Mouse (Mus musculus): Measurements from ENCODE around the gene Tbl1xr1. TPM values are rescaled to one million over a fixed set of nuclear protein-coding genes. Genes with fewer than 3 reads are reported as not detected.

Tbl1xr1 gene
- polyA plus RNA-seq, 1 experiment, result 14.7 TPM

- TF ChIP-seq REST (IDR thresholded peaks at IDR 0.05; ENCODE audit: insufficient read depth, insufficient read length) (no peak), POLR2AphosphoS2 (IDR thresholded peaks at IDR 0.05; ENCODE audit: insufficient read length, low read depth) (no peak), SRF (IDR thresholded peaks at IDR 0.05; ENCODE audit: control insufficient read depth, insufficient read length, low read depth) (no peak), TCF3 (IDR thresholded peaks at IDR 0.05; ENCODE audit: insufficient read length, low read depth) (no peak), MYOG (IDR thresholded peaks at IDR 0.05; ENCODE audit: control insufficient read depth in 1 of 3, insufficient read depth in 1 of 3, insufficient read length in 2 of 3, low read depth in 2 of 3) (no peak), MAX (IDR thresholded peaks at IDR 0.05; ENCODE audit: low read depth) (no peak), MYOD1 (IDR thresholded peaks at IDR 0.05; ENCODE audit: control insufficient read depth in 1 of 3, insufficient read length in 2 of 3, low read depth in 2 of 3) (no peak), POLR2A (IDR thresholded peaks at IDR 0.05; ENCODE audit: insufficient read length, low read depth) (no peak), CEBPB (IDR thresholded peaks at IDR 0.05; ENCODE audit: insufficient read depth, poor library complexity, severe bottlenecking) (no peak), USF1 (IDR thresholded peaks at IDR 0.05; ENCODE audit: low read depth) (no peak), E2F4 (IDR thresholded peaks at IDR 0.05; ENCODE audit: insufficient read depth) (no peak), TCF12 (IDR thresholded peaks at IDR 0.05; ENCODE audit: insufficient read depth, poor library complexity, severe bottlenecking) (no peak)
- H3K36me3 ChIP-seq (ENCODE audit: control insufficient read depth, insufficient read depth), result no peaks in the 10 kb centered on the region
- H3K79me2 ChIP-seq (ENCODE audit: control insufficient read depth, insufficient read depth), result peaks cover 90% of the 10 kb centered on the region
- no peak overlapping the region for H3K4me2 ChIP-seq (ENCODE audit: low read depth)
- no peaks in the 10 kb centered on the region for H3K27me3 ChIP-seq (ENCODE audit: control insufficient read depth, insufficient read depth, insufficient read length)
- H3ac ChIP-seq (ENCODE audit: control insufficient read depth, insufficient read length), result no peak overlapping the region
- no peak overlapping the region for H3K4me3 ChIP-seq
These were observed 57.2 kb downstream of the Tbl1xr1 start for GRCm38 (mm10) chr3:22133626-22134025.

GRCm38 (mm10) chr3:22137793-22138579 is 61.5 kb downstream of the Tbl1xr1 start:
- no peaks in the 10 kb centered on the region for H3K27me3 ChIP-seq (ENCODE audit: control insufficient read depth, insufficient read depth, insufficient read length)
- no peak overlapping the region for H3ac ChIP-seq (ENCODE audit: control insufficient read depth, insufficient read length)
- no peak overlapping the region for H3K4me3 ChIP-seq
- H3K79me2 ChIP-seq (ENCODE audit: control insufficient read depth, insufficient read depth), result peaks cover 84% of the 10 kb centered on the region
- no peak overlapping the region for H3K4me2 ChIP-seq (ENCODE audit: low read depth)
- no peak for TF ChIP-seq SRF (IDR thresholded peaks at IDR 0.05; ENCODE audit: control insufficient read depth, insufficient read length, low read depth)
- no peak for TF ChIP-seq TCF12 (IDR thresholded peaks at IDR 0.05; ENCODE audit: insufficient read depth, poor library complexity, severe bottlenecking)
- TF ChIP-seq E2F4 (IDR thresholded peaks at IDR 0.05; ENCODE audit: insufficient read depth), result no peak
- no peak for TF ChIP-seq POLR2AphosphoS2 (IDR thresholded peaks at IDR 0.05; ENCODE audit: insufficient read length, low read depth)
- TF ChIP-seq MYOD1 (IDR thresholded peaks at IDR 0.05; ENCODE audit: control insufficient read depth in 1 of 3, insufficient read length in 2 of 3, low read depth in 2 of 3), result no peak
- no peak for TF ChIP-seq POLR2A (IDR thresholded peaks at IDR 0.05; ENCODE audit: insufficient read length, low read depth)
- no peak for TF ChIP-seq REST (IDR thresholded peaks at IDR 0.05; ENCODE audit: insufficient read depth, insufficient read length)
- no peak for TF ChIP-seq TCF3 (IDR thresholded peaks at IDR 0.05; ENCODE audit: insufficient read length, low read depth)
- no peak for TF ChIP-seq MAX (IDR thresholded peaks at IDR 0.05; ENCODE audit: low read depth)
- TF ChIP-seq USF1 (IDR thresholded peaks at IDR 0.05; ENCODE audit: low read depth), result no peak
- TF ChIP-seq MYOG (IDR thresholded peaks at IDR 0.05; ENCODE audit: control insufficient read depth in 1 of 3, insufficient read depth in 1 of 3, insufficient read length in 2 of 3, low read depth in 2 of 3), result no peak
- no peak for TF ChIP-seq CEBPB (IDR thresholded peaks at IDR 0.05; ENCODE audit: insufficient read depth, poor library complexity, severe bottlenecking)
- no peaks in the 10 kb centered on the region for H3K36me3 ChIP-seq (ENCODE audit: control insufficient read depth, insufficient read depth)

- no peaks in the 10 kb centered on the region for H3K36me3 ChIP-seq (ENCODE audit: control insufficient read depth, insufficient read depth)
- no peaks in the 10 kb centered on the region for H3K27me3 ChIP-seq (ENCODE audit: control insufficient read depth, insufficient read depth, insufficient read length)
- no peak overlapping the region for H3ac ChIP-seq (ENCODE audit: control insufficient read depth, insufficient read length)
- H3K4me3 ChIP-seq, result no peak overlapping the region
- H3K4me2 ChIP-seq (ENCODE audit: low read depth), result no peak overlapping the region
- TF ChIP-seq POLR2AphosphoS2 (IDR thresholded peaks at IDR 0.05; ENCODE audit: insufficient read length, low read depth) (no peak), MYOG (IDR thresholded peaks at IDR 0.05; ENCODE audit: control insufficient read depth in 1 of 3, insufficient read depth in 1 of 3, insufficient read length in 2 of 3, low read depth in 2 of 3) (no peak), CEBPB (IDR thresholded peaks at IDR 0.05; ENCODE audit: insufficient read depth, poor library complexity, severe bottlenecking) (no peak), MAX (IDR thresholded peaks at IDR 0.05; ENCODE audit: low read depth) (no peak), MYOD1 (IDR thresholded peaks at IDR 0.05; ENCODE audit: control insufficient read depth in 1 of 3, insufficient read length in 2 of 3, low read depth in 2 of 3) (no peak), USF1 (IDR thresholded peaks at IDR 0.05; ENCODE audit: low read depth) (no peak), TCF12 (IDR thresholded peaks at IDR 0.05; ENCODE audit: insufficient read depth, poor library complexity, severe bottlenecking) (no peak), TCF3 (IDR thresholded peaks at IDR 0.05; ENCODE audit: insufficient read length, low read depth) (no peak), REST (IDR thresholded peaks at IDR 0.05; ENCODE audit: insufficient read depth, insufficient read length) (no peak), E2F4 (IDR thresholded peaks at IDR 0.05; ENCODE audit: insufficient read depth) (no peak), SRF (IDR thresholded peaks at IDR 0.05; ENCODE audit: control insufficient read depth, insufficient read length, low read depth) (no peak), POLR2A (IDR thresholded peaks at IDR 0.05; ENCODE audit: insufficient read length, low read depth) (no peak)
- peaks cover 81% of the 10 kb centered on the region for H3K79me2 ChIP-seq (ENCODE audit: control insufficient read depth, insufficient read depth)
These were observed 62.2 kb downstream of the Tbl1xr1 start for GRCm38 (mm10) chr3:22138580-22139099.

- H3K79me2 ChIP-seq (ENCODE audit: control insufficient read depth, insufficient read depth), result peaks cover 80% of the 10 kb centered on the region
- H3K4me3 ChIP-seq, result no peak overlapping the region
- TF ChIP-seq POLR2AphosphoS2 (IDR thresholded peaks at IDR 0.05; ENCODE audit: insufficient read length, low read depth) (no peak), POLR2A (IDR thresholded peaks at IDR 0.05; ENCODE audit: insufficient read length, low read depth) (no peak), REST (IDR thresholded peaks at IDR 0.05; ENCODE audit: insufficient read depth, insufficient read length) (no peak), TCF3 (IDR thresholded peaks at IDR 0.05; ENCODE audit: insufficient read length, low read depth) (no peak), USF1 (IDR thresholded peaks at IDR 0.05; ENCODE audit: low read depth) (no peak), CEBPB (IDR thresholded peaks at IDR 0.05; ENCODE audit: insufficient read depth, poor library complexity, severe bottlenecking) (no peak), E2F4 (IDR thresholded peaks at IDR 0.05; ENCODE audit: insufficient read depth) (no peak), MYOG (IDR thresholded peaks at IDR 0.05; ENCODE audit: control insufficient read depth in 1 of 3, insufficient read depth in 1 of 3, insufficient read length in 2 of 3, low read depth in 2 of 3) (no peak)
- H3ac ChIP-seq (ENCODE audit: control insufficient read depth, insufficient read length), result no peak overlapping the region
- no peaks in the 10 kb centered on the region for H3K27me3 ChIP-seq (ENCODE audit: control insufficient read depth, insufficient read depth, insufficient read length)
- no peak overlapping the region for H3K4me2 ChIP-seq (ENCODE audit: low read depth)
- no peaks in the 10 kb centered on the region for H3K36me3 ChIP-seq (ENCODE audit: control insufficient read depth, insufficient read depth)
These were observed 63.7 kb downstream of the Tbl1xr1 start for GRCm38 (mm10) chr3:22140111-22140658.

Data from myocyte (in vitro differentiated cells).